Mouse (Mus musculus): ENCODE results near the gene Aacs. TPM values are rescaled to one million over a fixed set of nuclear protein-coding genes. Genes with fewer than 3 reads are reported as not detected.

Aacs gene
- polyA plus RNA-seq, 1 experiment from 2014 or later: 36.6 TPM

- Histone ChIP-seq H3K27me3 (ENCODE audit: control insufficient read depth, insufficient read depth, low read length) (peaks cover 48% of the 10 kb centered on the region), H3K4me1 (ENCODE audit: control insufficient read depth, insufficient read depth, low read length) (peaks cover 20% of the 10 kb centered on the region; the same call in 1 of the 2 replicates), H3K4me2 (replicated peaks; ENCODE audit: low read depth, low read length) (peak within 1 kb of the TSS; percentile 90), H3K4me3 (ENCODE audit: low read length) (peak within 1 kb of the TSS; percentile 47), H3K36me3 (ENCODE audit: control insufficient read depth, insufficient read depth, low read length) (no peaks in the 10 kb centered on the region), H3K9me3 (ENCODE audit: control insufficient read depth, low read length) (no peaks in the 10 kb centered on the region), H3K9ac (ENCODE audit: low read depth, low read length) (peak within 1 kb of the TSS; percentile 51), H3K27ac (ENCODE audit: low read depth, low read length) (no peak within 1 kb of the TSS)
- ATAC-seq (ENCODE audit: low FRiP score, low TSS enrichment): peak; percentile 18
- WGBS: under 1% methylated on average over 24 of the region's 25 CpGs
These were observed 56.0 kb downstream of the Aacs start, which contains the start of gene Tmem132b for GRCm38 (mm10) chr5:125531634-125532033. Gene Tmem132b (plus strand): TSS chr5:125531774.

DNA sequence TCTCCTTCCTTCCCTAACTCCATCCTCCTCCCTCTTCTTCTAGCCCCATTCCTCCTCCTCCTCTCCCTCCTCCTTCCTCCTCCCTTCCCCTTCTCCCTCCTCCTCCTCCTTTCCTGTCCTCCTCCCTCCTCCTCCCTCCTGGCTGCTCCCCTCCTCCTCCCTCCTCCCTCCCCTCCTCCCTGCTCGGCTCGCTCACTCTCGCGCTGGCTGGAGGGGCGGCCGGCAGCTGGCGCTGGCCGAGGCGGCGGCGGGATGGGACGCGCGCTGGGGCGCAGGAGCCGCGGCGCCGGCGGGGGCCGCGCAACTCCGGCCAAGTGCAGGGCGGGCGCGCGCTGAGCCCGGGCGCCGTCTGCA, 56.6 kb downstream of the Aacs start:
- Histone ChIP-seq H3K4me3 (ENCODE audit: low read length) (peak overlapping the region; percentile 47), H3K9ac (ENCODE audit: low read depth, low read length) (peak overlapping the region; percentile 51), H3K4me1 (ENCODE audit: control insufficient read depth, insufficient read depth, low read length) (peaks cover 20% of the 10 kb centered on the region; the same call in 1 of the 2 replicates), H3K36me3 (ENCODE audit: control insufficient read depth, insufficient read depth, low read length) (no peaks in the 10 kb centered on the region), H3K9me3 (ENCODE audit: control insufficient read depth, low read length) (no peaks in the 10 kb centered on the region), H3K27me3 (ENCODE audit: control insufficient read depth, insufficient read depth, low read length) (peaks cover 48% of the 10 kb centered on the region), H3K4me2 (replicated peaks; ENCODE audit: low read depth, low read length) (peak overlapping the region; percentile 90), H3K27ac (ENCODE audit: low read depth, low read length) (no peak overlapping the region)
- 2% methylated on average over 26 of the region's 30 CpGs for WGBS
- peak; percentile 69 for ATAC-seq (ENCODE audit: low FRiP score, low TSS enrichment)

DNA sequence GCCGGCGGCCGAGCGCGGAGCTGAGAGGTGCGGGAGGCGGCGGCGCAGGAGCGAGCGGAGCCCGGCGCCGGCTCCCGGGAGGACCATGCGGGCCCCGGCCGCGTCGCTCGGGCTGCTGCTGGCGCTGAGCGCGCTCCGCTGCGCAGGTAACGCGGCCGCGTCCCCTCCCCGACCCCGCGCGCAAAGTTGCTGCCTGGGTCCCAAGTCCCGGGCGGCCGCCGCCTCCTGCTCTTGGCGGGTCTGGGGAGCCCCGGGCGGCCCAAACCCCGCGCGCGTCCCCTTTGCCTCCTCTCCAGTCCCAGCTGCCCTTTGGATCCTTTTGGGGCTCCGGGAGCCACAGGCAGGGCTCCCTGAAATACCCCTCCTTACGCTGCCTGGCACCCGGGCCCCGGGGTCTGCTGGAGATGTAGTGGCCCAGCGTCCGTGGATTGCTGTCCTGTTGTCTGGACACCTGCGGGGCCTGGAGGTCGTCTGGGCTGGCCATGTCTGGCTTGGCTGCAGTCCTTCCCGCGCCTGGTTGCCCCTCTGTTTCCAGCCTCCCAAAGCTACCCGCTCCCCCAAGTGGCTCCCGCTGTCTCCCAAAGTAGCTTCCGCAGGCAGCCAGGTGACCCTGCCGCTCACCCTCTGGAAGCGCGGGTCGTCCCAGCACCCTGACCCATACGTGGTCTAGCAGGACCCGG, 57.1 kb downstream of the Aacs start:
- WGBS: under 1% methylated on average over 45 of the region's 64 CpGs
- no peaks in the 10 kb centered on the region for H3K36me3 ChIP-seq (ENCODE audit: control insufficient read depth, insufficient read depth, low read length)
- ATAC-seq (ENCODE audit: low FRiP score, low TSS enrichment): no peak
- no peak overlapping the region for H3K27ac ChIP-seq (ENCODE audit: low read depth, low read length)
- H3K27me3 ChIP-seq (ENCODE audit: control insufficient read depth, insufficient read depth, low read length): peaks cover 48% of the 10 kb centered on the region
- peak overlapping the region; percentile 47 for H3K4me3 ChIP-seq (ENCODE audit: low read length)
- H3K4me1 ChIP-seq (ENCODE audit: control insufficient read depth, insufficient read depth, low read length): peaks cover 20% of the 10 kb centered on the region; the same call in 1 of the 2 replicates
- peak overlapping the region; percentile 90 for H3K4me2 ChIP-seq (replicated peaks; ENCODE audit: low read depth, low read length)
- no peaks in the 10 kb centered on the region for H3K9me3 ChIP-seq (ENCODE audit: control insufficient read depth, low read length)
- peak overlapping the region; percentile 51 for H3K9ac ChIP-seq (ENCODE audit: low read depth, low read length)

GRCm38 (mm10) chr5:125533225-125533900, 57.7 kb downstream of the Aacs start:
- peak overlapping the region; percentile 47 for H3K4me3 ChIP-seq (ENCODE audit: low read length)

DNA sequence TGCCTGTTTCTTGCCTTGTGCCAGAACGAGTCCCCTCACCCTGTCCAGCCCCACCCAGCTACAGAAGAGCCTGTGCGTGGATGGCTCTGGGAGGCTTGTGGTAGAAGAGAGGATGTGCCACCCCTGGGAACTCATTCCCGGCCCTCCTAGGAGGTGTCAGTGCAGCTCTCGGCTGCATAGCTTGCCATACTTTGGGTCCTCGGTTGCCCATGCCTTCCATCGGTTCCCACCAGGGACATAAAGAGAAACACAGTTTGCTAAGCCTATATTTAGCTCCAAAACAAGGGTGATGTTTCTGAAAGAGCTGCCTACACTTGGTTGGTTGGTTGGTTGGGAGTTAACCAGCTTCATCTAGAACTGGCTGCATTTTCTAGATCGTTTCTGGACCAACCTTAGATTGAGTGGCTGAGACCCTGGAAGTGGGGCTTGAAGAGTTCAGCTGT, 58.6 kb downstream of the Aacs start:
- Histone ChIP-seq H3K36me3 (ENCODE audit: control insufficient read depth, insufficient read depth, low read length) (no peaks in the 10 kb centered on the region), H3K27me3 (ENCODE audit: control insufficient read depth, insufficient read depth, low read length) (peaks cover 48% of the 10 kb centered on the region), H3K9ac (ENCODE audit: low read depth, low read length) (no peak overlapping the region), H3K4me1 (ENCODE audit: control insufficient read depth, insufficient read depth, low read length) (peaks cover 20% of the 10 kb centered on the region; the same call in 1 of the 2 replicates), H3K9me3 (ENCODE audit: control insufficient read depth, low read length) (no peaks in the 10 kb centered on the region), H3K27ac (ENCODE audit: low read depth, low read length) (no peak overlapping the region), H3K4me3 (ENCODE audit: low read length) (peak overlapping the region; percentile 7; the same call in 1 of the 2 replicates), H3K4me2 (replicated peaks; ENCODE audit: low read depth, low read length) (peak overlapping the region; percentile 38)
- WGBS: 8% methylated on average over 7 of the region's 7 CpGs
- ATAC-seq (ENCODE audit: low FRiP score, low TSS enrichment): no peak

More at GRCm38 (mm10) chr5:125533225-125533900, 57.7 kb downstream of the Aacs start:
- Histone ChIP-seq H3K4me2 (replicated peaks; ENCODE audit: low read depth, low read length) (peak overlapping the region; percentile 90), H3K36me3 (ENCODE audit: control insufficient read depth, insufficient read depth, low read length) (no peaks in the 10 kb centered on the region), H3K9me3 (ENCODE audit: control insufficient read depth, low read length) (no peaks in the 10 kb centered on the region), H3K9ac (ENCODE audit: low read depth, low read length) (peak overlapping the region; percentile 51; the same call in 1 of the 2 replicates), H3K27me3 (ENCODE audit: control insufficient read depth, insufficient read depth, low read length) (peaks cover 48% of the 10 kb centered on the region), H3K27ac (ENCODE audit: low read depth, low read length) (no peak overlapping the region), H3K4me1 (ENCODE audit: control insufficient read depth, insufficient read depth, low read length) (peaks cover 20% of the 10 kb centered on the region; the same call in 1 of the 2 replicates)
- under 1% methylated on average over 24 of the region's 24 CpGs for WGBS
- ATAC-seq (ENCODE audit: low FRiP score, low TSS enrichment): no peak

DNA sequence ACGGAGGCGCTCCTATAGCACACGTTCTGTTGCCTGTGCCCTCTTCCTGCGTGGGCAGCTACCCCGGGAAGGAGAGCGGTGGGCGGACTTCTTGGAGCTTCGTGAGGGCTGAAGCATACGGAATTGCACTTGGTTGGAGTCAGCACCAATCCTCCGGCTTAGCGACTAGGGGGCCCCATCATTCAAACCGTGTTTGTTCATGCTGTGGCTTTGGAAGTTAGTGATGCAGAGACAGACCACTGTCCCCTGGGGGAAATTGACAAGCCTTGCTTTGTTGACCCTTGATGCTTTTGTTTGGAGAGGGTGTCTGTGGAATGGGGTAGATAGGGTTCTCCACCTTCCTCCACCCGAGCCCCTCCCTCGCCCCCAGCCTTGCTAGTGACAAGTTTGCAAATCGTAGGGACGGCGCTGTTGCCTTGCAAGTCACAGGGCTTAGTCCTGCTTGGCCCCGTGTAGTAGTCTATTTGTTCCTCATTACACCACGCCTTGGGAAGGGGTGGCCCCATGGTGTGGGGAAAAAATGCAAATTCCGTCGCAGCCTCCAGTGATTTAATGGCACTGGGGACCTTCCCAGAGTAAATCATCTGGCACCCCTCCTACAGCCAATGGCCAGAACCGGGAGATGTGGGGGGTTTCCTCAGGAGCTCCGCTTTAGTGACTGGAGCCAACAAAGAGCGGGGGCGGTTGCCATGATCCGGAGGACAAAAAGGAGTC, 59.2 kb downstream of the Aacs start:
- Histone ChIP-seq H3K9ac (ENCODE audit: low read depth, low read length) (no peak overlapping the region), H3K27ac (ENCODE audit: low read depth, low read length) (no peak overlapping the region), H3K4me1 (ENCODE audit: control insufficient read depth, insufficient read depth, low read length) (peaks cover 20% of the 10 kb centered on the region; the same call in 1 of the 2 replicates), H3K27me3 (ENCODE audit: control insufficient read depth, insufficient read depth, low read length) (peaks cover 44% of the 10 kb centered on the region), H3K4me3 (ENCODE audit: low read length) (peak overlapping the region; percentile 17), H3K4me2 (replicated peaks; ENCODE audit: low read depth, low read length) (peak overlapping the region; percentile 38), H3K9me3 (ENCODE audit: control insufficient read depth, low read length) (no peaks in the 10 kb centered on the region), H3K36me3 (ENCODE audit: control insufficient read depth, insufficient read depth, low read length) (no peaks in the 10 kb centered on the region)
- peak; percentile 58 for ATAC-seq (ENCODE audit: low FRiP score, low TSS enrichment)
- 2% methylated on average over 26 of the region's 26 CpGs for WGBS

- ATAC-seq (ENCODE audit: low FRiP score, low TSS enrichment): no peak
- H3K9me3 ChIP-seq (ENCODE audit: control insufficient read depth, low read length): no peaks in the 10 kb centered on the region
- H3K4me1 ChIP-seq (ENCODE audit: control insufficient read depth, insufficient read depth, low read length): no peaks in the 10 kb centered on the region
- H3K4me3 ChIP-seq (ENCODE audit: low read length): no peak overlapping the region
- H3K4me2 ChIP-seq (replicated peaks; ENCODE audit: low read depth, low read length): no peak overlapping the region
- no peak overlapping the region for H3K9ac ChIP-seq (ENCODE audit: low read depth, low read length)
- no peak overlapping the region for H3K27ac ChIP-seq (ENCODE audit: low read depth, low read length)
- WGBS: 95% methylated on average over 2 of the region's 2 CpGs
- no peaks in the 10 kb centered on the region for H3K27me3 ChIP-seq (ENCODE audit: control insufficient read depth, insufficient read depth, low read length)
- no peaks in the 10 kb centered on the region for H3K36me3 ChIP-seq (ENCODE audit: control insufficient read depth, insufficient read depth, low read length)
These were observed 69.5 kb downstream of the Aacs start for GRCm38 (mm10) chr5:125545090-125545489.

- no peak overlapping the region for H3K4me2 ChIP-seq (replicated peaks; ENCODE audit: low read depth, low read length)
- no peak overlapping the region for H3K4me3 ChIP-seq (ENCODE audit: low read length)
- no peak overlapping the region for H3K9ac ChIP-seq (ENCODE audit: low read depth, low read length)
- ATAC-seq (ENCODE audit: low FRiP score, low TSS enrichment): no peak
- H3K27me3 ChIP-seq (ENCODE audit: control insufficient read depth, insufficient read depth, low read length): no peaks in the 10 kb centered on the region
- H3K36me3 ChIP-seq (ENCODE audit: control insufficient read depth, insufficient read depth, low read length): no peaks in the 10 kb centered on the region
- 24% methylated on average over 13 of the region's 13 CpGs for WGBS
- H3K27ac ChIP-seq (ENCODE audit: low read depth, low read length): no peak overlapping the region
- no peaks in the 10 kb centered on the region for H3K9me3 ChIP-seq (ENCODE audit: control insufficient read depth, low read length)
- no peaks in the 10 kb centered on the region for H3K4me1 ChIP-seq (ENCODE audit: control insufficient read depth, insufficient read depth, low read length)
These were observed 70.7 kb downstream of the Aacs start for GRCm38 (mm10) chr5:125546293-125546692.

All from kidney, embryonic 14.5 days (tissue).